ENCODE assay signal across 28 mouse cellular contexts in genomic region chr3:127520300-127520699, GRCm38 (mm10). TPM values are rescaled to one million over a fixed set of nuclear protein-coding genes. Genes with fewer than 3 reads are reported as not detected.
DNase-seq lines count a peak whose midpoint lies in the region; ATAC-seq and TF ChIP-seq lines count a peak whose summit lies in the region.
"Had no signal": no experiment of that assay in that cellular context is flagged by ENCODE, and none has a peak within 500 bp of the region (broad histone marks: within the 10 kb centered on the region; RNA-seq: fewer than 3 reads in every experiment).

No protein-coding gene starts in this region.

- peaks cover 1% of the 10 kb centered on the region for H3K4me1 ChIP-seq in heart, adult 2 months (ENCODE audit: control insufficient read depth, insufficient read depth, low read length)
- H3K4me1 ChIP-seq in heart, embryonic 11.5 days (ENCODE audit: control insufficient read depth, insufficient read depth, low read length), result peaks cover 3% of the 10 kb centered on the region; the same call in 1 of the 2 replicates
- H3K4me1 ChIP-seq: embryonic facial prominence, embryonic 12.5 days; forebrain, embryonic 15.5 days; hindbrain, embryonic 12.5 days; intestine, embryonic 15.5 days; midbrain, embryonic 13.5 days had no signal

- no peak for TF ChIP-seq POLR2A in heart, adult 2 months (IDR thresholded peaks at IDR 0.05; ENCODE audit: insufficient read depth, low read depth, low read length)

- H3K4me2 ChIP-seq in heart, embryonic 11.5 days, result no peak overlapping the region
- H3K4me2 ChIP-seq: embryonic facial prominence, embryonic 12.5 days; forebrain, embryonic 15.5 days; hindbrain, embryonic 12.5 days; intestine, embryonic 15.5 days; midbrain, embryonic 13.5 days had no signal

- no peaks in the 10 kb centered on the region for H3K9me3 ChIP-seq in heart, embryonic 11.5 days (replicated peaks; ENCODE audit: control insufficient read depth, low read length)
- H3K9me3 ChIP-seq: embryonic facial prominence, embryonic 12.5 days; forebrain, embryonic 15.5 days; hindbrain, embryonic 12.5 days; intestine, embryonic 15.5 days; midbrain, embryonic 13.5 days had no signal

- H3K4me3 ChIP-seq in heart, adult 2 months, result no peak overlapping the region
- no peak overlapping the region for H3K4me3 ChIP-seq in heart, embryonic 11.5 days (ENCODE audit: low read depth, low read length)
- H3K4me3 ChIP-seq: embryonic facial prominence, embryonic 12.5 days; forebrain, embryonic 15.5 days; hindbrain, embryonic 12.5 days; intestine, embryonic 15.5 days; midbrain, embryonic 13.5 days had no signal

- no peaks in the 10 kb centered on the region; the same call in none of the 2 replicates for H3K36me3 ChIP-seq in heart, adult 2 months (ENCODE audit: control insufficient read depth, insufficient read depth, low read length)
- no peaks in the 10 kb centered on the region for H3K36me3 ChIP-seq in heart, embryonic 11.5 days (ENCODE audit: control insufficient read depth, insufficient read depth, low read length)
- H3K36me3 ChIP-seq: embryonic facial prominence, embryonic 12.5 days; forebrain, embryonic 15.5 days; hindbrain, embryonic 12.5 days; intestine, embryonic 15.5 days; midbrain, embryonic 13.5 days had no signal

- TF ChIP-seq CTCF in heart, adult 2 months (IDR thresholded peaks at IDR 0.05), result no peak

- WGBS in heart, adult 2 months, result 40% methylated on average over 6 of the region's 6 CpGs
- 70% methylated on average over 6 of the region's 6 CpGs for WGBS in heart, embryonic 11.5 days (ENCODE audit: insufficient replicate concordance)

- peak; percentile 10 for DNase-seq in adrenal gland, postnatal 10 days
- no peak for DNase-seq in adrenal gland, adult 8-10 months
- DNase-seq in heart, adult 2 months, result no peak
- peak; percentile 46 for DNase-seq in 3T3-L1 (ENCODE audit: low read depth, low spot score)
- DNase-seq in NIH3T3 (ENCODE audit: low read depth), result peak; percentile 33
- no peak for DNase-seq in urinary bladder, adult 2 months (ENCODE audit: low spot score)
- DNase-seq in yolk sac, embryonic 10.5 days (ENCODE audit: low spot score), result no peak
- DNase-seq: cerebellum, adult 11-12 months; cerebellum, adult 9-11 months; embryo, embryonic 11 days; kidney, adult 2 months; liver; lung, adult 2 months; lung, postnatal 10 days; retina, postnatal 1 day; right cerebral cortex, postnatal 14 days; thymus, postnatal 4 days had no signal

- H3K27ac ChIP-seq in heart, adult 2 months, result peak overlapping the region; percentile 64
- no peak overlapping the region for H3K27ac ChIP-seq in heart, embryonic 11.5 days (ENCODE audit: low read depth, low read length)
- H3K27ac ChIP-seq: embryonic facial prominence, embryonic 12.5 days; forebrain, embryonic 15.5 days; hindbrain, embryonic 12.5 days; hindbrain, postnatal 0 days; intestine, embryonic 15.5 days; kidney, postnatal 0 days; liver, embryonic 14.5 days; macrophage; midbrain, embryonic 13.5 days had no signal

- H3K27me3 ChIP-seq in heart, adult 2 months (ENCODE audit: control insufficient read depth, insufficient read depth, low read length), result no peaks in the 10 kb centered on the region
- H3K27me3 ChIP-seq in heart, embryonic 11.5 days (ENCODE audit: control insufficient read depth, insufficient read depth, low read length), result no peaks in the 10 kb centered on the region
- H3K27me3 ChIP-seq: embryonic facial prominence, embryonic 12.5 days; forebrain, embryonic 15.5 days; hindbrain, embryonic 12.5 days; intestine, embryonic 15.5 days; midbrain, embryonic 13.5 days had no signal

- intact Hi-C loops in heart, adult 2 months (cut with DNase I), result no loop called here

- H3K79me2 ChIP-seq in heart, adult 2 months (replicated peaks; ENCODE audit: control insufficient read depth, insufficient read depth, low read length), result no peaks in the 10 kb centered on the region

- no peak overlapping the region for H3K9ac ChIP-seq in heart, adult 2 months (ENCODE audit: low read depth, low read length)
- no peak overlapping the region for H3K9ac ChIP-seq in heart, embryonic 11.5 days (ENCODE audit: low read depth, low read length)
- H3K9ac ChIP-seq: embryonic facial prominence, embryonic 12.5 days; forebrain, embryonic 15.5 days; hindbrain, embryonic 12.5 days; intestine, embryonic 15.5 days; liver, embryonic 14.5 days; midbrain, embryonic 13.5 days had no signal

- TF ChIP-seq EP300 in heart, adult 2 months (IDR thresholded peaks at IDR 0.05; ENCODE audit: insufficient read depth, low read depth, low read length), result no peak

- no peak for ATAC-seq in heart, embryonic 11.5 days (replicated peaks; ENCODE audit: insufficient number of reproducible peaks, low FRiP score, low TSS enrichment)
- ATAC-seq: CD4-positive, CD25-positive, alpha-beta regulatory T cell, adult 4 months; forebrain, embryonic 15.5 days; hindbrain, postnatal 0 days; intestine, embryonic 15.5 days; midbrain, embryonic 13.5 days had no signal

RNA-seq across cellular contexts. Expression of gene Ank2, which starts 21.1 kb away (rescaled TPM):
- 10 to 100 TPM; 56.9 to 95.8 TPM for total RNA-seq in adrenal gland, postnatal 10 days (2021)
- 10 to 100 TPM; 42.5 to 55.4 (median 46.6) TPM for total RNA-seq in adrenal gland, adult 8-10 months (2022)
- total RNA-seq in heart, adult 2 months (2021), result 100 to 1,000 TPM; 269 to 290 TPM
- polyA plus RNA-seq in heart, adult 2 months (2012; rRNA removed), result 96.1 and 155 TPM in 2 replicates
- polyA plus RNA-seq in heart, embryonic 11.5 days (2014; fragmentation: Nextera tagmentation; extraction: Ambion mirVana), result 30.8 and 31.8 TPM in 2 replicates
- 7.9 and 10.9 TPM in 2 replicates for polyA plus RNA-seq in urinary bladder, adult 2 months (2012; rRNA removed)

RNA-seq across cellular contexts. Expression of gene Larp7, which starts 32.8 kb away (rescaled TPM):
- 10 to 100 TPM; 22.8 to 24.4 TPM for total RNA-seq in adrenal gland, postnatal 10 days (2021)
- 10 to 100 TPM; 19.0 to 20.0 (median 19.5) TPM for total RNA-seq in adrenal gland, adult 8-10 months (2022)
- total RNA-seq in heart, adult 2 months (2021), result 10 to 100 TPM; 21.6 to 23.4 TPM
- polyA plus RNA-seq in heart, adult 2 months (2012; rRNA removed), result 2.6 and 5.9 TPM in 2 replicates
- 62.3 and 64.4 TPM in 2 replicates for polyA plus RNA-seq in heart, embryonic 11.5 days (2014; fragmentation: Nextera tagmentation; extraction: Ambion mirVana)
- polyA plus RNA-seq in urinary bladder, adult 2 months (2012; rRNA removed), result 18.7 and 19.8 TPM in 2 replicates

RNA-seq across cellular contexts. Expression of gene Zgrf1, which starts 33.0 kb away (rescaled TPM):
- 1 to 10 TPM; 2.7 to 4.8 TPM for total RNA-seq in adrenal gland, postnatal 10 days (2021)
- 1 to 10 TPM; 1.4 to 2.8 (median 2.0) TPM for total RNA-seq in adrenal gland, adult 8-10 months (2022)
- total RNA-seq in heart, adult 2 months (2021), result under 1 TPM; 0.47 to 0.66 TPM
- 0.27 and 0.59 TPM in 2 replicates for polyA plus RNA-seq in heart, adult 2 months (2012; rRNA removed)
- polyA plus RNA-seq in heart, embryonic 11.5 days (2014; fragmentation: Nextera tagmentation; extraction: Ambion mirVana), result 7.6 and 10.7 TPM in 2 replicates
- 2.1 and 2.9 TPM in 2 replicates for polyA plus RNA-seq in urinary bladder, adult 2 months (2012; rRNA removed)

Comparison
In these comparisons a context has a peak if more than half of its experiments do, and no peak if none do; other contexts are left out.
1. DNase-seq: peak in adrenal gland, postnatal 10 days (single experiment), 3T3-L1 (single experiment) and NIH3T3 (single experiment); none in adrenal gland, adult 8-10 months (single experiment), heart, adult 2 months (0 of 2), urinary bladder, adult 2 months (single experiment) and yolk sac, embryonic 10.5 days (single experiment).